Mouse (Mus musculus): ENCODE results near the gene Ctxn2.
"Not testable (repeated sequence)": the region's sequence is repeated elsewhere in the genome, so short reads cannot be mapped to it uniquely, and the experiment has no call there.

Ctxn2 gene

DNA sequence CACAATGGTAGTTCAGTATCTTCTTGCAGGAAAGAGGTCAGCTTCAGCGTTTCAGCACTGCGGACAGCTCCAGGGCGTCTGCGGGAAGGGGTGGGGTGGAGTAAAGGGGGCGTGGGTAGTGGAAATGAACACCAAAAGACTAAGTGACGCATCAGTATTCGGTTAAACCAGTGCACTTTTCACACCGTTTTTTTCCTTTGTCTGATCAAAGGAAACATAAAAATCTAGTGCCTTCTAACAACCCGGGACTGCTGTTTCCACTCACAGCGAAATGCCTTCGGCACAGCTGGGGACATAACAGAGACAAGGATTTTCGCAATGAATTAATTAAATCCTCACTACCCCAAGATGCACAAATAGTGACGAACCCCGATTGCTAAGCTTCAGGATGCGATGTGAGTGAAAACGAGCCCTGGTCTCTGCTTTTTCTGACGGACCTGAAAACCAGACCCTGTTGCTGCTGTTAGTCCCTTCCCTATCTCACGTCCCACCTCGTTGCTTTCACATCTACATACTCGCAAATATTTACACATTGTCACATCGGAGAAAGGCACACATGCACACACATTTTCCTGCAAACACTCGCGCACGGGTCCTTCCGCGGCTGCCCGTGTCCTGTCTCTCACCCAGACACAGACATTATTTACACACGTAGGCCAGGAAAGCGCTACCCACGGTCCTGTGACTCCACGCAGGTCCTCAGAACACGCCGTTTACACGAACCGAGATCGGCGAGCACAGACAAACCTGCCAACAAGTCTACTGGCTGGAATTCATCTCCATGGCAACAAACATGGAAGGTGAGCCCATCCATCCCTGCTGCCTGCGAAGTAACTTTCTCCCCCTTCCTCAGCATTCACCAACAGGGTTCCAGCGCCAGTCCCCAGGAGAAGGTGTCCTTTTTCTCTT is at the start of gene Ctxn2:
TSS of gene Ctxn2 (plus strand) at position 790 of the 909 bp plus-strand sequence.
- DNase-seq (ENCODE audit: low spot score): peak; percentile 35

DNA sequence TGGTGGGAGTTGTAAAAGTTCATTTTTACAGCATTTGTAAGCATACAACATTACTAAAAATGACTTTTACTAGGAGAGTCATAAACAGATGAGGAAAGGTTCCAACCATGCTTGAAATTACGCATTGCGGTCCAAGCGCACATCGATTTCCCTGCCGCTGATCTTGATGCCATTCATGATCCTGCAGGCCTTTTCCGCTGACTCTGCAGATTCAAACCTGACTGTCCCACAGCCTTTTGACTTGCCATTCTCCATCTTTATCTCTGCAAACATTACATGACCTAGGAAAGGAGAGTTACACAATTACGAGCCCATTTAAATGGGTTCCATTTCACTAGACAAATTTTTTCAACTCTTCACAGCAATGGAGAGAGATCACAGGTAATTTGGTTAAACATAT is 47.7 kb upstream of the Ctxn2 start:
- no peak for DNase-seq (ENCODE audit: low spot score)

DNA sequence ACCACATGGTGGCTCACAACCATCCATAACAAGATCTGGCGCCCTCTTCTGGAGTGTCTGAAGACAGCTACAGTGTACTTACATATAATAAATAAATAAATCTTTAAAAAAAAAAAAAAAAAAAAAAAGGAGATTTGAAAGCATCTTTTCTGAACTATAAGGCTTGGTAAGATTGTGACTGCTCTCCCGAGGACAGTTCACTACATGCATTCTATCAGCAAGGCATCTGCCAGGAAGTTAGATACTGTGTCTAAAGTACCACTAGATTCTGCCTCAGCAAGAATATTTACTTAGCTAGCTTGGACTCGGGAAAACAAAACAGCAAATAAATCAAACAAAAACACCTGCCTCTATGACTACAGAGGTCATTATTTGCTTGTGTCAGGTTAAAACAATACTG is 44.4 kb upstream of the Ctxn2 start:
- DNase-seq (ENCODE audit: low spot score): not testable (repeated sequence)

DNA sequence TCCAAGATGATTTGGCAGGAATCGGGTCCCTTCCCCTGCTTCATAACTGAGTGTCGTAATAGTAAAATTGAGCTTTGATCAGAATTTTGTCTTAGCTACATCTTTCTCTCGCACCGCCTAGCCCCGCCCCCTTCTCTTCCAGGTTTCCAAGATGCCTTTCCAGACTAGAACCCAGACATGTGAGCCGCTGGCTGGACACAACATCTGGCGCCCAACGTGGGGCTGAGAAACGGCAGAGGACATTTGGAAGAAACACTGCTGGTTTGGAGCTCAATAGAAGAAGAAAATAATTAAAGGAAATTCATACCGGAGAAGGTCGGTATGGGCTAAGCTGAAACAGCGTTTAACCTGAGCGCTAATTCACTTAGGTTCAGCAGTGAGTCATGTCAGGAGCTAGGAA is 32.0 kb upstream of the Ctxn2 start:
- not testable (repeated sequence) for DNase-seq (ENCODE audit: low spot score)

DNA sequence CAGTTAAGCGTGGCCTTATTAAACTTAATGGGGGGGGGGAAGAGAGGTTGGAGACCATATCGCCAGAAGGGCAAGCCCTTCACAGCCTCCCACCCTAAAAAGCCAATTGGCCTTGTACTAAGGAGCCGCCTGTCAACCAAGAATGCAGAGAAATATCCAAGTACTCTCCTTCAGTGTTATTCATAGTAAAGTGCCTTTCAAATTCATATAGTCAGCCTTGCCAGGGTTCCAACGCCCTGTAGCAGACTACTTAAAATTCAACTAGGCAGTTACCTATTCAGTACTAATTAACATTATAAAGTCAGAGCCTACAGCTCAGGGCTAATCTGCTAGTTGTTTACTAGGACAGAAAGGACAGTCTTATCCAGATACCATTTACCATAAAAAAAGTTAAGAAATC is 30.0 kb upstream of the Ctxn2 start:
- DNase-seq (ENCODE audit: low spot score): not testable (repeated sequence)

DNA sequence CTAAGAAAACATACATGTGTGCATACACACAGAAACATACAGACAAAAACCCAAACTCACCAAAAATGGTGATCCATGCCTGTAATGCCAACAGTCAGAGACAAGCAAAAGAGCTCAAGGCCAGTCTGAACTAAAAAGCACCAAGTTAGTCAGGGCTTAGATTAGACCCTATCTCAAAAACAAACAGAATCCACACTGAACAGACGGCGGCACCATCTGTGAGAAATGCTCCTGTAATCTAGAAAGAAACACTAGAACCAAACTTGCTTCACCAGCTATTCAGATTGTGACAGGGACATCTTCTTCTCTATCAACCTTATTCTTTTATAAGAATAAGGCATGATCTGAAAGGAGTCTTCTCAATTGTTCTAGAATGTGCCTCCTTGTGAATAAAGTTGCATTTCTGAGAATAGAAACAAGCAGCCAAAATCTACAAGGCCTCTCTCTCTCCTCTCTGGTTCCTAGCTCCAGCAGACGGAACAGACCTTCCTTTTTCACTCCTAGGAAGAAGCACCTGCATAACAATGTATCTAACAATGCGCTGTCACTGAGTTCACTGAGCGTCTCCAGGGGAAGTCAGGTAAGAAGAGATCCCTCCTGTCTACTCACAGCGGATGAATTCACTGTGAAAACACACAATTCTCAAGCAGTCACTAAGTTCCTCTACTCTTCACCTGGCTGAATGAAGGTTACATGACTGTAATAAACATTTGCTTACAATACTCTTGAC is 16.9 kb upstream of the Ctxn2 start:
- peak; percentile 70 for DNase-seq (ENCODE audit: low spot score)

DNA sequence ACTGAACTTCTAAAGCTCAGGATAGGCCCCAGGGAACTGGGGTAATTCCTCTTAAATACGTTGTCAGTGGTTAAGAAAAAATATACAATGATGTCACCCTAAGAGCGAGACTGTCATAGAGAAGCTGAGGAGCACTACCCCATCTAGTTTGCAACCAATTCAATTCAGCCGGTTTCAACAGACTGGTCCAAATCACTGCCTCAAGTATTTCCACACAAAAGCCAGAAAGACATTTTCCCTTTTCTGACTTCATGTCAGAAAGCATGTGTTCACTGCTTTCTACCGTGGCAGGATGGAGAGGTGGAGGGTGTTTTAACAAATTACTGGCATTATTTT is 14.2 kb upstream of the Ctxn2 start:
- no peak for DNase-seq (ENCODE audit: low spot score)

DNA sequence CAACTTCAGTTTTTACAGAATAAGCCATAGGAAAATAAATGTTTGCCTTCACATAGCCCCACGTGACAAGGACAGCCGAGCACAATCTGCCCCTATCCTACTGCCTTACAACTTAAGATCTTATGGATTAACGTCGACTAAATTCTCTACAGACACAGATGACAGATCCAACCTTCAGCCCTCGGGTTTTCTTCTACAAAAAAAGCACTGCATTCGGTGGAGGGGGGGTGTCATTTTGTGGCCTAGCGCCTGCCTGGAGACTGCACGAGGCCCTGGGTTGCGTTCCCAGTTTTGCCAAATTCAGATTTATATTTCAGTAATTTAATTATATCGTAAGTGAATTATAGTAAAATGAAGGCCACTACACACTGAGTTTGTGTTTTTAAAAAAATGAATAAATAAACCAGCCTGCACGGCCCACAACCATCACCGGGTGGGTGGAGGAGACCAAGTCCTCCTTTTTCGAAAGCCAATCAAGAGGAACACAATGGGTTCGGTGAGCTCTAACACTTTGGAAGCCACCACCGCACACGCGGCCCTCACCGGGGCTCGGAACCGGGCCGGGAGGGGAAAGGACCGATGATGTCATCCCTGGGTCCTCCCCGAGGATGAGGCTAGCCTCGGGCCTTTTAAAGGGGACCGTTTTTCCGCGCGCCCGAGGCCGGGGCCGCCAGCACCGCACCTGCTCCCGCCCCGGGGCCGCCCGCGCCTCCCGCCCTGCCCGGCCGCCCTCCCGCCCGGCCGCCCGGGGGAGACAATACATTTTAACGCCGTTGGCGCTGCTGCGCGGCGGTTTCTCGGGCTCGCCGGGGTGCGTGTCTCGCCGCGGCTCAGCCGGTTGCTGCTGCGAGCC is 13.6 kb upstream of the Ctxn2 start:
- DNase-seq (ENCODE audit: low spot score): peak; percentile 55

DNA sequence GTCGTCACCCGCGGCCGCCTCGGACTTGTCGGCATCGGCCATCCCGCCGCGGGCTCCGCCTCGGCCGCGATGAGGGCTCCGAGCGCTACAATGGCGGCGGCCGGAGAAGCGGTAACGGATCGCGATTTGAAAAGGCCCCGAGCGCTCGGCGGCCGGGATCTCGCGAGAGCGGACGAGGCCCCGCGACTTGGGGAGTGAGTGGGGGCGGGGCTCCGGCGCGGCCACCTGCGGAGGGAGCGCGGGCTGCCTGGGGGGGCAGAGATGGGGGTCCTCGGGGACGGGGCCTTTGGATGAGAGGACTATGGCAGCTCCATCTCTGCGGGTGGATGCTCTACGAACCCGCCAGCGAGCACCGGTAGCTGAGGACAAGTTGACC is 13.0 kb upstream of the Ctxn2 start, which contains the start of gene Myef2:
TSS of gene Myef2 (minus strand) at position 185 of the 376 bp plus-strand sequence.
- peak; percentile 77 for DNase-seq (ENCODE audit: low spot score)

DNA sequence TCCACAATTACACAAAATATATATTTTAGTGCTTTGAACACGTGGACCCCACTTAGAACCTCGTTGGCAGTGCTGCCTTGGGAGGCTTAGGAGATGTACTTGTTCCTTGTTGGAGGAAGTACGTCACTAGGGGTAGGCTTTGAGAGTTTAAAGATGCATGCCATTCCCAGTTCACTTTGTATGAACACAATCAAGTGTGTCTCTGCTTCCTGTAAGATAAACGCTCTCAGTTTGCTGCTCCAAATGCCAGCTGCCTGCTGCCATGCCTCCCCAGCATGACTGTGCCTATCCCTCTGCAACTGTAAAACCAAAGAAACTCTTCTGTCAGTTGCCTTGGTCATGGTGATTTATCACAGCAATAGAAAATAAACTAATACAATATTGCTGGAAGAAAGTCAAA is 10.7 kb upstream of the Ctxn2 start:
- no peak for DNase-seq (ENCODE audit: low spot score)

DNA sequence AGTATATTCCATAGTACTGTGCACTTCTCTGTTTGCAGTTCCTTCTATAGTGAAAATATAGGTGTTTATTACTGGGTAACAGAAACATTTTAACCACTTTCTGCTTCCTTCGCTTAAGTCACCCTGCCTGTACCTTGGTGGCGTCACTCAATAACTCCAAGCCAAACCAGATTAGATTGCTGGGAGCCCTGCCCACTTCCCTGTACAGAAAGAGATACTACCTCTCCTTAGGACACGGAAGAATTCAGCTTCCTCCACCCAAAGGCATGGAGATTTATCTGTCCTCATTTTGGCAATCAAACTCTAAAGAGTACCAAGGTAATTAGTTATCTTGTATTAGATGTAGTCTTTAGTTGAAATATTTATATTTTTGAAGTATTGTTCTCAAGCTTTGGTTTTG is 9.7 kb upstream of the Ctxn2 start:
- no peak for DNase-seq (ENCODE audit: low spot score)

DNA sequence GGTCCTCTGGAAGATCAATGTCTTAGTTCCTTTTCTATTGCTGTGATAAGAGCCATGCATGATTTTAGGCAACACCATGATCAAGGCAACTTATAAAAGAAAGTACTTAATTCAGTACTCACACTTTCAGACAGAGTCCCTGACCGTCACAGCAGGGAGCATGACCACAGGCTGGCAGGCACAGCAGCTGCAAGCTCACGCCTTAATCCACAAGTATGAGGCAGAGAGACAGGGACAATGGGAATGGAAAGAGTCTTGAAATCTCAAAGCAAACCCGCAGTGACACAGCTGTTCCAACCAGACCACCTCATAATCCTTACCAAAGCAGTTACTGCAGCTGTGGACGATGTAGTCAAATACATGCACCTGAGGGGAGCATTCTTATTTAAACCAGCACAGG is 2.4 kb upstream of the Ctxn2 start:
- no peak for DNase-seq (ENCODE audit: low spot score)

DNA sequence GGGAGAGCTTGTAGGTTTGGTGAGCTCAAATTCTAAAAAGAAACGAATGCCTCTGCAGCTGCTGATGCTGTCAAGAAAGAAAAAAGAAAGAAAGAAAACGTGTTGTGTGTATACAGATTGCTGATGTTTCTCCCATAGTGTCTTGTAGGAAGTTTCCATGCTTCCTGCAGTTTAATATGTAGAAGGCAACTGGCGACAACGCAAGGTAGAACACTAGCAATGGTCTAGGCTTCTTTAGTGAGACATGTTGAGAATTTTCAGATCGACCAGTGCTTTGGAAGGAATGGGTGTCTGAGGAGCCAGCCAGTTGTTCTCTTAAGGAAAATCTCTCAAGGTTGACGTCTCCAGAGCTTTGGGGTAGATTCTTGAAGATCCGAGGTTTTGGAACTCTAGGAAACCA is 354 bp downstream of the Ctxn2 start:
- DNase-seq (ENCODE audit: low spot score): no peak

DNA sequence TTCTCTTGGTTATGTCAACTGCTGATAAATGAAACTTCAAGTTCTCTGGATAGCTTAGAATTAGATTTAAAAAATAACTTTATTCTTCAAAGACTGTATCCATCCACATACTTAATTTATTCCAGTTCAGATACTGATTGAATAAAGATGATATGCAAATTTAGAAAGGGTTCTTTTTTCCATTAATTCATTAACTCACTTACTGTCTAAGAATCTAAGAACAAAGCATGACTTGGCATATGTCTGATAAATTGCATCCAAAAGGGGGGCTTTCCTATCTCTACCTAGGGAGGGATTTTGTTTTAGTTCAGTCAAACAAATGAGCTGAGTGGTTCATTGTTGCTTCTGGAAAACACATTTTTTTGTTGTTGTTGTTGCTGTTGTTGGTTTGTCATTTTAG is 5.8 kb downstream of the Ctxn2 start:
- no peak for DNase-seq (ENCODE audit: low spot score)

DNA sequence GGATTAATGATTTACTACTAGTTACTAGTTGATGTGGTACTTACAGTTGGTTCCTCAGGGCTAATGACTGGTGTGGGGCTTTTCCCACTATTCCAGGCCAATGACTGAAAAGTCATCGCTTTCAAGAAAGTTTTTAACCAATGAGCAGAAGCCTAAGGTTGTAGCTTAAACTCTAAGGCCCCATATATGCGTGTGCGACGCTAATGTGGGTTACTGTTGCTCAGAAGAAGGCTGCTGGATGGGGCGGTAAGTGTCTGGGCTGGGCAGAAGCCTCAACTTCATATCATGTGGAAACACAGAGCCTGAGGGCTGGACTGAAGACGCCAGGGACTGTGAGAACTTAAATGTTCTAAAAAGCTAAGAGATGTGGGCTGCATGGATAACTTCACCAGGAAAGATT is 15.9 kb downstream of the Ctxn2 start, which contains the start of gene Slc12a1:
TSS of gene Slc12a1 (plus strand) at position 118 of the 400 bp plus-strand sequence.
- DNase-seq (ENCODE audit: low spot score): no peak

DNA sequence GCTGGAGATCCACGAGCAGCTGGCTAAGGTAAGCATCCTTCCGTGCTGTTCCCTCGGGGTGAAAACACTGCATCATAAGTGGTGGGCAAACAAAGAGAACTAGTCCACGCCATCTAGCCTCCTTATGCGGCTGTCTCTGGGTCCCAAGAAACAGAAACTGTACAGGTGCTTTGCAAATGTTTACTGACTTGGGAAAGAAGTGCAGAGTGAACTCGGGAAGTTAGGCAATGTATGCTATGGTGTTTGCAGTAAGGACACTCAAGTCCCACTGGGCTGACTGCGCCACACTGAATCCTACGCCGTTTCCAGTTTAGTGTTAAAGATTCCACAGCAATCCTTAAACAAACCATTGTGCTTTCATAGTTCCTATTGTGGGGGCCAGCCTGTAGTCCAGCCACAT is 17.8 kb downstream of the Ctxn2 start:
- DNase-seq (ENCODE audit: low spot score): no peak

DNA sequence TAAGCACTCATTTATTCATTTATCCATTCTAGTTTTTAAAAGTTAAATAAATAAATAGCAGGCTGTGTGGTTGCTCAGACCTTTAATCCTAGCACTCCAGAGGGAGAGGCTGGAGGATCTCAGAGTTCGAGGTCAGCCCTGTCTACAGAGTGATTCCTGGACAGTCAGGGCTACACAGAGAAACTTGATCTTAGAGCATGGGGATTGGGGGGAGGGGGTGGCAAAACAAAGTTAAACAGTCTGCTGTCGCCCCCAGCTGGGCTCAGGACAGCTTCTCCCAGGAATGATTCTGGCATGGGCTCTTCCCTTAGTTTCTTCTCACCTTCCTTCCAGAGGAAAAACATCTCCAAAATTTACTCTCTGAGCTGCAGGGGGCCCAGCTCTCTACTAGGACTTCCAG is 19.0 kb downstream of the Ctxn2 start:
- no peak for DNase-seq (ENCODE audit: low spot score)

DNA sequence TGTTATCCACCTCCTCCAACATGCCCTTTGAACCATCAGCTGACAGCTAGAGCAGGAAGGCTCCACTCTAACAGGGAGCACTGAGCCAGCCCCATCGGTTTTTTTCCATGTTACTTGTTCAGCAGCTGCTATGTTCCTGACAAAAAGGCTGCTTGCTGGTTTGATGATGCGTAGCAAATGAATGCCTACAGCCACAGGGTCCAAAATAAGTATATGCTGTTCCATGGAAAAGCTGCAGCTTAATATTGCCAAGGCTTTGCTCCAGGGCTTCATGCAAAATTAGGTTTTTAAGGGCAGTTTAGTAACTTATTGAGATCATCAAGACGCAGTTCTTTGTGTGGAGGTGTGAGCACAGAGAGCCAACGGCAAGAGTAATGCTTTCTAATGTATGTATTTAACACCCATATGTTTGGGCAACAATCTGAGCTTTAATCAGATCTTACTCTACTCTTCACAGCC is 25.5 kb downstream of the Ctxn2 start:
- no peak for DNase-seq (ENCODE audit: low spot score)

DNA sequence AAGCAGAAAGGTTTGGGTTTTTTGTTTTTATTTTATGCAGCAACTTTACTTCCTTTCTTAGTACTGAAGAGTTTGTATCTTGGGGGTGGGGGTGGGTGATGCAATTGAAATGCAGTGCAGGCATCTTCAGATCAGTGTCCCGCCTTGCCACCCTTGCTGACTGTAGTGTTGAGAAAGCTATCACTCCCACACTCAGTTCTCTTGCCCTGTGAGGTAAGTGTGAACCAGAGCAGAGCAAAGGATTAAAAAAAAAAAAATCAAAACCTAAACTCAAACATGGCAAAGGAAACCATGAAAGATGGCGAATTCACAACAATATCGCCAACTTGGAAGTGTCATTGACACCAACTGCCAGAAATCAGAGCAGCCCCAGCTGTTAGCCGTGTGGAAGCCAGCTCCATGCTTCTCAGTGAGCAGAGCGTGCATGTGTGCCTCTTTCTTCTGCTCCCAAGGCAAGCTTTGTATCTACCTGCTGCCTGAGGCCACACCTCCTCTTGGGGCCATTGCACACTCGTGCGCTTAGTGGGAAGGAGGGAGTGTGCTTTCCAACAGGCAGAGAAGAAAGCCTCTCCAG is 41.8 kb downstream of the Ctxn2 start:
- peak; percentile 53 for DNase-seq (ENCODE audit: low spot score)

DNA sequence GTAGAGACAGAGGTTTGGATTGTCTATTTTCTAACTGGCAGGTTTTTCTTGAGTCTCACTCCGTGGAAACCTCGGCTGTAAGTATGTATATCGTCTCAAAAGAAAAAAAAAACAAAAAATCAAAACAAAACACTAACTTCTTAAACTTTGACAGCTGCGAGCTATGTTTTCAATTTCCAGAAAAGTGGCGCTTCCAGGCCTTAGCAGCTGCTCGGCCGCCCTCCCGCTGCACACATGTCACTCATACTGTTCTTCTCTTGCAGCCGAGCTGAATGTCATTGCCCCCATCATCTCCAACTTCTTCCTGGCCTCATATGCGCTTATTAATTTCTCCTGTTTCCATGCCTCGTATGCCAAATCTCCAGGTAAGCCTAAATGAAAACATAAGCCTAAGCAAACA is 51.4 kb downstream of the Ctxn2 start:
- DNase-seq (ENCODE audit: low spot score): no peak

DNA sequence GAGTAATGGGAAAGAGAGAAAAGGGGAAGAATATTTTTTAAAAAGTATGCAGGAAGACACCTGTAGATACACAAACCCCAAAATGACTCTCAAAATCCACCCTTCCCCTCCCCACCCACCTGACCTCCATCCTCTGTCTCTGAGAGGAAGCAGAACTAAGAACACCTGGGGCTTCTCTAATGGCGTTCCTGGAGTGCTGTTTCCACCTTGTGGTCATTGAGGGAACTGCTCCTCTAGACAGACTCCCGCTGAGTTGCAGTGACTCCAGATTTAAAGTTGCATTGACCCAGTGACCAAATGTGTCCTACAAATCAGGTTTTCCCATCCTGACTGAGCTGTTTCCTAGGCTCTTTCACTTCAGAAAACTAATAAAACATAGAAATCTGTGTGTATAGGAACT is 52.7 kb downstream of the Ctxn2 start:
- peak; percentile 72 for DNase-seq (ENCODE audit: low spot score)

DNA sequence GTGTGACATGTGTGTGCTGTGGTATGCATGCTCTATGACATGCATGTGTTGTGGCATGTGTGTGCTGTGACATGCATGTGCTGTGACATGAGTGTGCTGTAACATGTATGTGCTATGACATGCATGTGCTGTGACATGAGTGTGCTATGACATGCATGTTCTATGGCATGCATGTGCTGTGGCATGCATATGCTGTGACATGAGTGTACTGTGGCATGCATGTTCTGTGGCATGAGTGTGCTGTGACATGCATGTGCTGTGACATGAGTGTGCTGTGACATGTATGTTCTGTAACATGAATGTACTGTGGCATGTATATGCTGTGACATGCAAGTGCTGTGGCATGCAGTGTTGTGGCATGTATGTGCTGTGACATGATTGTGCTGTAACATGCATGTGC is 56.4 kb downstream of the Ctxn2 start:
- DNase-seq (ENCODE audit: low spot score): no peak

Data from layer of hippocampus, adult 11-12 months (tissue).